Mouse (Mus musculus): ENCODE measurements around the gene Erlin1. TPM values are rescaled to one million over a fixed set of nuclear protein-coding genes. Genes with fewer than 3 reads are reported as not detected.
A peak's percentile ranks its signal among the peaks of the same experiment; 100 is the strongest.

The Erlin1 gene
- total and polyA plus RNA-seq, 2 experiments from 2014 or later = 6.4 to 13.8 TPM

DNA sequence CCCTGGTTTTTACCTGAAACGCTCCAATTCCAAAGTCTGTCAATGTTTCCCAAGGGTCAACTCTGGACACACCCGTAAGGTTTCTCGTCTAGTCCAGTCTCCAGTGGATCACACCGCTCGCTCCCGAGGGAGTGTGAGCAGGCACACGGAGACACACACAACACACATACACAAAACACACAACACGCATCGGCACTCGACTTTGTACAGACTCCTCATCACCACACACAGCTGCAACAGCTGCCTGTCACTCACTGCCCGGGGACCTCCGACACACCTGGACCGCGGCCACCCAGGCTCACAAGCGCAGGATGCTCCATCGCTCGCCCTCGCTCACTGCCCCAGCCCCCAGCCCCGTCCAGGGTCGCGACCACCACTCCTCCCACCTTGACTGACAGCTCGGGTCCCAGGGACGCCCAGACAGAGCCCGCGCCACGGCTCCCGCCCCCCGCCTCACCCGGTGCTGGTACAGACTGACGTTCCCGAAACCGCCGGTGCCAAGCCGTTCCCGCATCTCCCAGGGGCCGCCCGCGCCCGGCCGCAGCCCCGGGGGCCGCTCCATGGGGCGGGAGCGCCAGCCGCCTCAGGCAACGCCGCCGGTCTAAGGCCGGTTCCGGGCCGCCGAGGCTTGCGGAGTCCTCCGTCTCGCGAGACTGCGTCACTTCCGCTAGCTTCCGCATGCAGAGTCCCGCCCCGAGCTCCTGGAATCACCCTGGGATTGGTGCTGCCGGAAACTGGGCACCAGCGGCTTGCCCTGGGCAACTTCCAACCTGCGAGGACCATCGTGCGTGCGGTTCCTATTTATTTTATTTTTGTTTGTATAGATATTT lies 37.5 kb upstream of the Erlin1 start, which contains the start of gene Chuk:
Chuk (minus strand) TSS at position 650 of the 830 bp plus-strand sequence.
- 2% methylated on average over 64 of the region's 67 CpGs for WGBS
- H3K27me3 ChIP-seq (ENCODE audit: insufficient read depth, low read length) = no peaks in the 10 kb centered on the region
- H3K9ac ChIP-seq (replicated peaks; ENCODE audit: low read length) = peak within 1 kb of the TSS; percentile 96
- DNase-seq (ENCODE audit: low spot score) = peak; percentile 99
- H3K4me1 ChIP-seq (ENCODE audit: insufficient read depth, low read length) = peaks cover 4% of the 10 kb centered on the region
- H3K4me2 ChIP-seq (ENCODE audit: low read depth, low read length) = peak within 1 kb of the TSS; percentile 86
- H3K36me3 ChIP-seq (ENCODE audit: insufficient read depth, low read length) = peaks cover 14% of the 10 kb centered on the region; the same call in 1 of the 2 replicates
- ATAC-seq = peak; percentile 99
- H3K4me3 ChIP-seq (ENCODE audit: low read length) = peak within 1 kb of the TSS; percentile 87
- H3K27ac ChIP-seq = peak within 1 kb of the TSS; percentile 79
- TF ChIP-seq CTCF (IDR thresholded peaks at IDR 0.05; ENCODE audit: low read depth) = no peak
- no peaks in the 10 kb centered on the region for H3K9me3 ChIP-seq (ENCODE audit: low read length)

DNA sequence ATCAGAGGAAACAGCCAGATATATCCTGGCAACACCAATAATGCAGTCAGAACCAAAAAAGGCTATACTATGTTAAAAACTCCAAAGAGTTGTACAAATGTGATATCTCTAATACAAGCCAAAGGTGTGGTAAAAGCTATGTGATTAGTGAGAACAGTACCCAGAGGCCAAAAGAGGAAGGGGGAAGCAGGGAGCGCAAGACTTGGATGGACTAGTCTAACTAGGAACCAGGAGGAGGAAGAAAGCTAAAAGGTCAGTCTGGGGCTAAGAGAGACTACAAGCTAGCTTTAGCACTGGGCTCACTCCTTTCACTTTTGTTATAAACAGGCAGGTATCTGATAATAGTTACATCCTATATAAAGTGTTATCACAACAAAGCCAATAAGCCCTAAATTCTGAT lies 34.8 kb upstream of the Erlin1 start:
- H3K36me3 ChIP-seq (ENCODE audit: insufficient read depth, low read length) = 0 out of 2 replicates have a peak, but pooled peaks cover under 1% of the 10 kb centered on the region
- no peak for ATAC-seq

DNA sequence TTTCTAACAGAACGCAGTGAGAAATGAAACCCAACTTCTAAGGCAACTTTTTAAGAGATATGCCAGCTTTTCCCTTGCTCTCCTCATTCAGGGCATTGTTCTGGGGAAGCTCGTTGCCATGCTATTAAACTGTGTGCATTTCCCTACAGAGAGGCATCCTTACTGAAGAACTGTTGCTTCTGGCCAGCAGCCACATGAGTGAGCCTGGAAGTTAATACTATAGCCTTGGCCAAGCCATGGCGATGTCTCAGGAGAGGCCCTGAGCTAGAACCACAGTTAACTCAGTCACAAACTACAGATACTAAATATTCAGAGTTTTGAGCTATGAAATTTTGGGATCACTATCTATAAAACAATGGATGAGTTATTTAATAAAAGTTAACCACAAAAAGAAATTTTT lies 33.4 kb upstream of the Erlin1 start:
- Histone ChIP-seq H3K4me2 (ENCODE audit: low read depth, low read length) (no peak overlapping the region), H3K9ac (replicated peaks; ENCODE audit: low read length) (no peak overlapping the region), H3K27me3 (ENCODE audit: insufficient read depth, low read length) (no peaks in the 10 kb centered on the region), H3K36me3 (ENCODE audit: insufficient read depth, low read length) (peaks cover 4% of the 10 kb centered on the region), H3K27ac (no peak overlapping the region), H3K9me3 (ENCODE audit: low read length) (no peaks in the 10 kb centered on the region), H3K4me3 (ENCODE audit: low read length) (no peak overlapping the region), H3K4me1 (ENCODE audit: insufficient read depth, low read length) (peaks cover 2% of the 10 kb centered on the region)
- no peak for TF ChIP-seq CTCF (IDR thresholded peaks at IDR 0.05; ENCODE audit: low read depth)
- DNase-seq (ENCODE audit: low spot score) = no peak
- WGBS = 69% methylated on average over 3 of the region's 3 CpGs
- no peak for ATAC-seq

More for the DNA sequence above, 34.8 kb upstream of the Erlin1 start:
- H3K4me1 ChIP-seq (ENCODE audit: insufficient read depth, low read length) = peaks cover 4% of the 10 kb centered on the region
- no peak overlapping the region for H3K9ac ChIP-seq (replicated peaks; ENCODE audit: low read length)
- TF ChIP-seq CTCF (IDR thresholded peaks at IDR 0.05; ENCODE audit: low read depth) = no peak
- H3K4me2 ChIP-seq (ENCODE audit: low read depth, low read length) = no peak overlapping the region
- no peaks in the 10 kb centered on the region for H3K9me3 ChIP-seq (ENCODE audit: low read length)
- H3K27ac ChIP-seq = no peak overlapping the region
- WGBS = 92% methylated on average over 1 of the region's 1 CpGs
- no peak for DNase-seq (ENCODE audit: low spot score)
- H3K27me3 ChIP-seq (ENCODE audit: insufficient read depth, low read length) = no peaks in the 10 kb centered on the region
- no peak overlapping the region for H3K4me3 ChIP-seq (ENCODE audit: low read length)

DNA sequence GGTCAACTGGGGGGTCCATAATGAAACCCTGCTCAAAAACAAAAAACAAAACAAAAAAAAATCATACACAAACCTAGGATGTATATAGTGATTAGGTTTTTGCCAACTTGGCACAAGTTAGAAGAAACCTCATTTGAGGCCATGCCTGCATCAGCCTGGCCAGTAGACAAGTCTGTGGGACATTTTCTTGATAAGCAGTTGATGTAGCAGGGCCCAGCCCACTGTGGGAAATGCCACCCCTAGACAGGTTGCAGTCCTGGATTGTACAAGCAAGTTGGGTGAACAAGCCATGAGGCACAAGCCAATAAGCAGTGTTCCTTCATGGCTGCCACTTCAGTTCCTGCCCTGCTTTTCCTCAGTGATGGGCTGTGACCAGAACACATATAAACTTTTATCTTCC lies 31.3 kb upstream of the Erlin1 start:
- ATAC-seq = no peak
- DNase-seq (ENCODE audit: low spot score) = no peak
- H3K36me3 ChIP-seq (ENCODE audit: insufficient read depth, low read length) = peaks cover 13% of the 10 kb centered on the region
- H3K4me3 ChIP-seq (ENCODE audit: low read length) = no peak overlapping the region
- H3K27ac ChIP-seq = no peak overlapping the region
- H3K4me1 ChIP-seq (ENCODE audit: insufficient read depth, low read length) = no peaks in the 10 kb centered on the region
- no peak for TF ChIP-seq CTCF (IDR thresholded peaks at IDR 0.05; ENCODE audit: low read depth)
- H3K27me3 ChIP-seq (ENCODE audit: insufficient read depth, low read length) = no peaks in the 10 kb centered on the region
- no peak overlapping the region for H3K9ac ChIP-seq (replicated peaks; ENCODE audit: low read length)
- H3K9me3 ChIP-seq (ENCODE audit: low read length) = peaks cover under 1% of the 10 kb centered on the region; the same call in 1 of the 2 replicates
- no peak overlapping the region for H3K4me2 ChIP-seq (ENCODE audit: low read depth, low read length)

DNA sequence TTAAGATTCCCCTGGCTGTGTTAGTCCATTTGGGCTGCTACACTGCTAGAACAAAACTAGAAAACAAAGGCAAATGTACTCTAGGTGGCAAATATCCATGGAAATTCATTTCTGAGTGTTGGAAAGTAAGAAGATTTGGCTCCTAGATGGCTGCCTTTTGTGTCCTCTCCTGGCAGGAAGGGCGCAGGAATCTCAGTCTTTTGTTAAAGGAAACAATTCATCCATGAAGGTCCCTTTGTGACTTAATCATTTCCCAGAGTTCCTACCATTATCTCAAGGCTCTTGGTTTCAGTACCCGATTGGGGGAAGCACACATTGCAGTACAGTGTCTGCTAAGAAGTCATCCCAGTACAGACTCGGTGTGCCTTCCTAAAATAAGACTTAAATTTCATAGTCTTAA lies 16.7 kb upstream of the Erlin1 start:
- H3K4me2 ChIP-seq (ENCODE audit: low read depth, low read length) = no peak overlapping the region
- 12% methylated on average over 3 of the region's 3 CpGs for WGBS
- peaks cover 42% of the 10 kb centered on the region for H3K36me3 ChIP-seq (ENCODE audit: insufficient read depth, low read length)
- no peak for TF ChIP-seq CTCF (IDR thresholded peaks at IDR 0.05; ENCODE audit: low read depth)
- no peak overlapping the region for H3K27ac ChIP-seq
- H3K9me3 ChIP-seq (ENCODE audit: low read length) = no peaks in the 10 kb centered on the region
- H3K4me1 ChIP-seq (ENCODE audit: insufficient read depth, low read length) = no peaks in the 10 kb centered on the region
- DNase-seq (ENCODE audit: low spot score) = no peak
- no peak for ATAC-seq
- H3K4me3 ChIP-seq (ENCODE audit: low read length) = no peak overlapping the region
- no peaks in the 10 kb centered on the region for H3K27me3 ChIP-seq (ENCODE audit: insufficient read depth, low read length)
- H3K9ac ChIP-seq (replicated peaks; ENCODE audit: low read length) = no peak overlapping the region

DNA sequence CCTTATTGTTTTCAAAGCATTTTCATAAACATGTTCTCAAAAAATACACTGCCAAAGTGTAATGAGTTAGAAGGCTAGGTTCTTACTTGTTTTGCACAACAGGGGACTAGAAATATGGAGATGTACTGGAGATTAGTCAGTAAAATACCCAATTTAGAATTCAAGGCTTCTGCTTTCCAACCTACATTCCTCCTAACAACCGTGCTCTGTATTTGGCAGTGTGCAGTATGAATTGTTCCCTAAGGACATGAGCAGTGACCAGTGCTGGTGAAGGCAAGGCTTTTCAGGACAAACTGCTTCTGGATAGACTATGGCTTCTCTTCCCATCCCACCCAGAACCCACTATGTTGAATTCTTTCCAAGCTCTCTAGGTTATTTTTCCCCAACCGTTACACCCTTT lies 11.3 kb upstream of the Erlin1 start:
- TF ChIP-seq CTCF (IDR thresholded peaks at IDR 0.05; ENCODE audit: low read depth) = no peak
- Histone ChIP-seq H3K27ac (no peak overlapping the region), H3K4me2 (ENCODE audit: low read depth, low read length) (no peak overlapping the region), H3K4me3 (ENCODE audit: low read length) (no peak overlapping the region), H3K4me1 (ENCODE audit: insufficient read depth, low read length) (no peaks in the 10 kb centered on the region), H3K36me3 (ENCODE audit: insufficient read depth, low read length) (peaks cover 36% of the 10 kb centered on the region), H3K27me3 (ENCODE audit: insufficient read depth, low read length) (no peaks in the 10 kb centered on the region), H3K9me3 (ENCODE audit: low read length) (no peaks in the 10 kb centered on the region), H3K9ac (replicated peaks; ENCODE audit: low read length) (no peak overlapping the region)
- DNase-seq (ENCODE audit: low spot score) (no peak), ATAC-seq (no peak)
- whole genome bisulfite sequencing = 83% methylated on average over 2 of the region's 2 CpGs

DNA sequence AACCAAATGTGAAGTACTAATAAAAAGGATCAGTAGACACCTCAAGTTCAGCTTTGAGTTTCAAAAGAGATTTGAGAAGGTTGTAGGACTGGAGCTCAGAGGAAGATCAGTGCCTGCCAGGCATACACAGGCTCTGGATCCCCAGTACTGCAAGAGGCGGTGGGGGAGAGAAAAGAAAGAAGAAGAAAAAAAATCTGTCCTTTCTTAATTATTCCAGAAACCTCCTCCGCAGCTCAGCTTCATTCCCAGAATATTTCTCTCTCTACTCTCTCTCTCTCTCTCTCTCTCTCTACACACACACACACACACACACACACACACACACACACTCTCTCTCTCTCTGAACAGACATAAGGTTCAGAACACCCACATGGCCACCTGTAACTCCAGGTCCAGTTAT lies 10.4 kb upstream of the Erlin1 start:
- H3K4me1 ChIP-seq (ENCODE audit: insufficient read depth, low read length) = no peaks in the 10 kb centered on the region
- TF ChIP-seq CTCF (IDR thresholded peaks at IDR 0.05; ENCODE audit: low read depth) = no peak
- H3K9ac ChIP-seq (replicated peaks; ENCODE audit: low read length) = no peak overlapping the region
- H3K36me3 ChIP-seq (ENCODE audit: insufficient read depth, low read length) = peaks cover 40% of the 10 kb centered on the region
- no peak overlapping the region for H3K4me3 ChIP-seq (ENCODE audit: low read length)
- no peak overlapping the region for H3K4me2 ChIP-seq (ENCODE audit: low read depth, low read length)
- H3K27me3 ChIP-seq (ENCODE audit: insufficient read depth, low read length) = no peaks in the 10 kb centered on the region
- ATAC-seq = no peak
- H3K27ac ChIP-seq = no peak overlapping the region
- 88% methylated on average over 2 of the region's 2 CpGs for WGBS
- no peaks in the 10 kb centered on the region for H3K9me3 ChIP-seq (ENCODE audit: low read length)
- no peak for DNase-seq (ENCODE audit: low spot score)
